Mouse (Mus musculus): ENCODE data around the gene Srek1. TPM values are rescaled to one million over a fixed set of nuclear protein-coding genes. Genes with fewer than 3 reads are reported as not detected.

Gene Srek1
- polyA plus RNA-seq, 1 experiment from 2014 or later, result 82.7 TPM

GRCm38 (mm10) chr13:103703833-103704232 lies 70.6 kb downstream of the Srek1 start:
- Histone ChIP-seq H3K27ac (ENCODE audit: low read depth, low read length) (no peak overlapping the region), H3K36me3 (ENCODE audit: control insufficient read depth, insufficient read depth, low read length) (no peaks in the 10 kb centered on the region), H3K9me3 (ENCODE audit: control insufficient read depth, low read length) (no peaks in the 10 kb centered on the region), H3K4me3 (ENCODE audit: low read depth, low read length) (no peak overlapping the region), H3K27me3 (ENCODE audit: control insufficient read depth, insufficient read depth, low read length) (no peaks in the 10 kb centered on the region), H3K9ac (ENCODE audit: low read length) (no peak overlapping the region), H3K4me1 (ENCODE audit: control insufficient read depth, insufficient read depth, low read length) (no peaks in the 10 kb centered on the region), H3K4me2 (ENCODE audit: low read depth) (no peak overlapping the region)
- 76% methylated on average over 6 of the region's 6 CpGs for WGBS
- ATAC-seq (ENCODE audit: insufficient read depth, low FRiP score, low TSS enrichment), result no peak
- no peak for DNase-seq (ENCODE audit: low spot score)

GRCm38 (mm10) chr13:103703386-103703785 lies 71.0 kb downstream of the Srek1 start:
- Histone ChIP-seq H3K27ac (ENCODE audit: low read depth, low read length) (no peak overlapping the region), H3K9ac (ENCODE audit: low read length) (no peak overlapping the region), H3K4me2 (ENCODE audit: low read depth) (no peak overlapping the region), H3K36me3 (ENCODE audit: control insufficient read depth, insufficient read depth, low read length) (no peaks in the 10 kb centered on the region), H3K27me3 (ENCODE audit: control insufficient read depth, insufficient read depth, low read length) (no peaks in the 10 kb centered on the region), H3K4me3 (ENCODE audit: low read depth, low read length) (no peak overlapping the region), H3K4me1 (ENCODE audit: control insufficient read depth, insufficient read depth, low read length) (no peaks in the 10 kb centered on the region), H3K9me3 (ENCODE audit: control insufficient read depth, low read length) (no peaks in the 10 kb centered on the region)
- DNase-seq (ENCODE audit: low spot score) (peak; percentile 87), ATAC-seq (ENCODE audit: insufficient read depth, low FRiP score, low TSS enrichment) (peak; percentile 84)
- 38% methylated on average over 7 of the region's 7 CpGs for WGBS

GRCm38 (mm10) chr13:103702266-103702665 lies 72.1 kb downstream of the Srek1 start:
- no peak overlapping the region for H3K4me2 ChIP-seq (ENCODE audit: low read depth)
- WGBS, result 90% methylated on average over 3 of the region's 3 CpGs
- H3K4me3 ChIP-seq (ENCODE audit: low read depth, low read length), result no peak overlapping the region
- no peaks in the 10 kb centered on the region for H3K27me3 ChIP-seq (ENCODE audit: control insufficient read depth, insufficient read depth, low read length)
- no peaks in the 10 kb centered on the region for H3K36me3 ChIP-seq (ENCODE audit: control insufficient read depth, insufficient read depth, low read length)
- H3K4me1 ChIP-seq (ENCODE audit: control insufficient read depth, insufficient read depth, low read length), result no peaks in the 10 kb centered on the region
- H3K27ac ChIP-seq (ENCODE audit: low read depth, low read length), result no peak overlapping the region
- ATAC-seq (ENCODE audit: insufficient read depth, low FRiP score, low TSS enrichment), result no peak
- H3K9me3 ChIP-seq (ENCODE audit: control insufficient read depth, low read length), result no peaks in the 10 kb centered on the region
- H3K9ac ChIP-seq (ENCODE audit: low read length), result no peak overlapping the region
- no peak for DNase-seq (ENCODE audit: low spot score)

GRCm38 (mm10) chr13:103700752-103701151 lies 73.7 kb downstream of the Srek1 start:
- H3K27ac ChIP-seq (ENCODE audit: low read depth, low read length), result no peak overlapping the region
- ATAC-seq (ENCODE audit: insufficient read depth, low FRiP score, low TSS enrichment) (no peak), DNase-seq (ENCODE audit: low spot score) (no peak)
- no peaks in the 10 kb centered on the region for H3K27me3 ChIP-seq (ENCODE audit: control insufficient read depth, insufficient read depth, low read length)
- WGBS, result 70% methylated on average over 2 of the region's 2 CpGs
- H3K4me1 ChIP-seq (ENCODE audit: control insufficient read depth, insufficient read depth, low read length), result no peaks in the 10 kb centered on the region
- H3K4me2 ChIP-seq (ENCODE audit: low read depth), result no peak overlapping the region
- no peaks in the 10 kb centered on the region for H3K36me3 ChIP-seq (ENCODE audit: control insufficient read depth, insufficient read depth, low read length)
- no peak overlapping the region for H3K4me3 ChIP-seq (ENCODE audit: low read depth, low read length)
- H3K9ac ChIP-seq (ENCODE audit: low read length), result no peak overlapping the region
- H3K9me3 ChIP-seq (ENCODE audit: control insufficient read depth, low read length), result no peaks in the 10 kb centered on the region

- Histone ChIP-seq H3K27ac (ENCODE audit: low read depth, low read length) (no peak overlapping the region), H3K9me3 (ENCODE audit: control insufficient read depth, low read length) (no peaks in the 10 kb centered on the region), H3K4me3 (ENCODE audit: low read depth, low read length) (no peak overlapping the region), H3K4me1 (ENCODE audit: control insufficient read depth, insufficient read depth, low read length) (no peaks in the 10 kb centered on the region), H3K9ac (ENCODE audit: low read length) (no peak overlapping the region), H3K27me3 (ENCODE audit: control insufficient read depth, insufficient read depth, low read length) (no peaks in the 10 kb centered on the region), H3K36me3 (ENCODE audit: control insufficient read depth, insufficient read depth, low read length) (no peaks in the 10 kb centered on the region), H3K4me2 (ENCODE audit: low read depth) (no peak overlapping the region)
- DNase-seq (ENCODE audit: low spot score), result no peak
- 74% methylated on average over 9 of the region's 9 CpGs for WGBS
- no peak for ATAC-seq (ENCODE audit: insufficient read depth, low FRiP score, low TSS enrichment)
Observed at GRCm38 (mm10) chr13:103697993-103698392, 76.4 kb downstream of the Srek1 start.

- H3K9ac ChIP-seq (ENCODE audit: low read length), result no peak overlapping the region
- H3K9me3 ChIP-seq (ENCODE audit: control insufficient read depth, low read length), result no peaks in the 10 kb centered on the region
- DNase-seq (ENCODE audit: low spot score) (peak; percentile 72), ATAC-seq (ENCODE audit: insufficient read depth, low FRiP score, low TSS enrichment) (no peak; the same call in 1 of the 2 replicates)
- 44% methylated on average over 9 of the region's 9 CpGs for WGBS
- H3K27me3 ChIP-seq (ENCODE audit: control insufficient read depth, insufficient read depth, low read length), result no peaks in the 10 kb centered on the region
- H3K27ac ChIP-seq (ENCODE audit: low read depth, low read length), result no peak overlapping the region
- H3K4me2 ChIP-seq (ENCODE audit: low read depth), result no peak overlapping the region
- no peaks in the 10 kb centered on the region for H3K36me3 ChIP-seq (ENCODE audit: control insufficient read depth, insufficient read depth, low read length)
- H3K4me1 ChIP-seq (ENCODE audit: control insufficient read depth, insufficient read depth, low read length), result no peaks in the 10 kb centered on the region
- no peak overlapping the region for H3K4me3 ChIP-seq (ENCODE audit: low read depth, low read length)
Observed at GRCm38 (mm10) chr13:103696164-103696563, 78.2 kb downstream of the Srek1 start.

GRCm38 (mm10) chr13:103695456-103695855 lies 79.0 kb downstream of the Srek1 start:
- ATAC-seq (ENCODE audit: insufficient read depth, low FRiP score, low TSS enrichment) (no peak), DNase-seq (ENCODE audit: low spot score) (no peak)
- Histone ChIP-seq H3K36me3 (ENCODE audit: control insufficient read depth, insufficient read depth, low read length) (no peaks in the 10 kb centered on the region), H3K4me2 (ENCODE audit: low read depth) (no peak overlapping the region), H3K27me3 (ENCODE audit: control insufficient read depth, insufficient read depth, low read length) (no peaks in the 10 kb centered on the region), H3K4me1 (ENCODE audit: control insufficient read depth, insufficient read depth, low read length) (no peaks in the 10 kb centered on the region), H3K27ac (ENCODE audit: low read depth, low read length) (no peak overlapping the region), H3K9me3 (ENCODE audit: control insufficient read depth, low read length) (no peaks in the 10 kb centered on the region), H3K9ac (ENCODE audit: low read length) (no peak overlapping the region), H3K4me3 (ENCODE audit: low read depth, low read length) (no peak overlapping the region)
- WGBS, result 59% methylated on average over 6 of the region's 6 CpGs

Other genes starting within 250 kb of the Srek1 start
- gene Erbin, start 145.9 kb upstream of the Srek1 start, polyA plus RNA-seq (2014; fragmentation: Nextera tagmentation; extraction: Ambion mirVana), result 25.6 and 28.0 TPM in 2 replicates